Mouse (Mus musculus) left cerebral cortex, postnatal 25 days (tissue): ENCODE data around the gene Aifm1. TPM values are rescaled to one million over a fixed set of nuclear protein-coding genes. Genes with fewer than 3 reads are reported as not detected.
A peak's percentile ranks its signal among the peaks of the same experiment; 100 is the strongest.
"Not testable (repeated sequence)": the region's sequence is repeated elsewhere in the genome, so short reads cannot be mapped to it uniquely, and the experiment has no call there.

Source experiments
- DNase-seq, 2 experiments: peaks; one replicate each; pipeline ENCODE4 v3.0.0; 2022; ENCODE audit warnings: low spot score in 2 of 2, mixed read lengths in 1 of 2
- intact Hi-C: fragments of 180-260 bp; cut with DNase I; formaldehyde crosslinking; loops from one replicate; pipeline ENCODE4 v1.15.1; 2025
- total RNA-seq, 2 experiments: library from RNA; stranded (reverse); gene quantifications; 2 replicates each; pipeline ENCODE4 v1.2.3; 2021

The Aifm1 gene
- total RNA-seq, 2 experiments from 2014 or later = 26.1 to 27.2 TPM

DNA sequence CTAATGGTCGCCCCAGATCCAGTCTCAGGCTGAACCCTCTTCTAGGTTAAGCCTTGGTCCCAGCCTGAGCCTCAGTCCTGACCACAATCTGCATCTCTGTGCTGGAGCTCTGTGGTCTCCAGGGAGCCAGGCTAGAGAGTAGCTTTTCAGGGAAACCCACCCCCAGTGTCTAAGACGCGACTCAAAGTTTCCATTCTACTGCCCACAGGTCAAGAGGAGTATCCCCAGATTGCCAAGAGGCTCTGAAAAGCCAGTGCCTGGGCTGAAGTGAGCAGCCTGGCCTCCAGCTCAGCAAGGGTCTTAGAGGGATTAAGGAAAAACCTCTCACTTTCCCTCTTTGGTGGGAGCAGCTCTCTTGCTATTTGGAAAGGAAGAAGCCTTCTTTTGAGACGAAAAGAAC lies 51.1 kb downstream of the Aifm1 start:
- no peak for DNase-seq
- intact Hi-C loops = loop anchor here (5.0 kb wide), 2 partner anchors 40 to 480 kb away; no protein-coding TSS in a partner anchor

- no peak for DNase-seq
- intact Hi-C loops = loop anchor here (5.0 kb wide), 2 partner anchors 39 to 479 kb away; no protein-coding TSS in a partner anchor
Observed at GRCm38 (mm10) chrX:48461006-48461405, 52.4 kb downstream of the Aifm1 start.

- intact Hi-C loops = loop anchor here (5.0 kb wide), 2 partner anchors 38 to 478 kb away; no protein-coding TSS in a partner anchor
- DNase-seq = no peak
Observed at GRCm38 (mm10) chrX:48460496-48460895, 52.9 kb downstream of the Aifm1 start.

GRCm38 (mm10) chrX:48456956-48457355 lies 56.4 kb downstream of the Aifm1 start:
- intact Hi-C loops = no loop called here
- DNase-seq = no peak

DNA sequence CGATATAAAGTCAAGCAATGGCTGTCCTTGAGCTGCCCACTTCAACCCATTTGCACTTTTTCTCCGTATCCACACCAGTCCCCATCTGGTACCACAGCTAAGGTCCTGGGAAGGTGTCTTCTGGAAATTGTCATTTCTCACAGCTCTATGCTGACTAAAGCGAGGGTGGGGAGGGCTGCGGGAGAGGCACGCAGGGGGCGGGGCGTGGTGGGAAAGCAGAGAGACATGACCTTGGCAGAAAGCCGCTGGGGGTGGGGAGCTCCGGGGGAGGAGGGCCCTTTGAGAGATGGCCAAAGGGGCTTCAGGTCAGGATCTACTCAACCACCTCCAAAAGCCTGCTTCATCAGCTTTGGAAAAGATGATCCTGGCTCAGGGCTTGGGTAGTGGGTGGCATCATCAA lies 58.3 kb downstream of the Aifm1 start:
- no peak for DNase-seq
- intact Hi-C loops = no loop called here

- intact Hi-C loops = no loop called here
- DNase-seq = no peak
Observed at GRCm38 (mm10) chrX:48454495-48454878, 58.9 kb downstream of the Aifm1 start.

GRCm38 (mm10) chrX:48453736-48454494 lies 59.4 kb downstream of the Aifm1 start:
- intact Hi-C loops = no loop called here

GRCm38 (mm10) chrX:48452931-48453673 lies 60.3 kb downstream of the Aifm1 start:
- intact Hi-C loops = no loop called here
- DNase-seq = no peak

More at GRCm38 (mm10) chrX:48453736-48454494, 59.4 kb downstream of the Aifm1 start:
- DNase-seq = peak; percentile 11 to 23

DNA sequence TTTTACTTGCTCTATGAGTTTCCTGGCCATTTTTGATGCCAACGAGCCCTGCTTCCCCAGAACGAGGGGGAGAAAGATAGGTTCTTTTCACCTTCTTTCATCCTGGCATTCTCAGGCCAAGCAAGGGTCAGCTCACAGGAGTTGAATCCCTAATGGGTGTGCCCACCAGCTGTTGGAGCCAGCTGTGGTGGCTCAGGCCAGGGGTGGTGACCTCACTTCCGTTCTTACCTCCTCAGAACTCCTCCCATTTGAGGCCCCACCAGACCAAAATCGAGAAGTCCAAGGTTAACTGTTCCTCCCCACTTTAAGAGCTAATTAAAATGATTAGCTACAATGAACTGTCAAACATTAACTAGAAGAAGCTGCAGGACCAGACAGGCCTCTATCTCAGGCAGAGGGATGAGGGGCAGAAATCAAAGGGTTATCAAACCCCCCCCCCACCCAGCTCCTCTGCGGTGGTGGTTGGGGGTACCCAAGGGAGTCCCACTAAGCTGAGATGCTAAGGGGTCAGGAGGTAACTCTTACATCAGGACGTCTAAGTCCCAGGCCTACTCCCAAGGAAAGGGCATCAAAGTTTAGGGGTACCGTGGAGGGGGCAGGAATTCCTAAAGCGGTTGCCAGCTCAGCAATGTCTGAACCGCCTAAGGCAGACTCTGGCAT lies 61.0 kb downstream of the Aifm1 start:
- no peak for DNase-seq
- intact Hi-C loops = no loop called here

DNA sequence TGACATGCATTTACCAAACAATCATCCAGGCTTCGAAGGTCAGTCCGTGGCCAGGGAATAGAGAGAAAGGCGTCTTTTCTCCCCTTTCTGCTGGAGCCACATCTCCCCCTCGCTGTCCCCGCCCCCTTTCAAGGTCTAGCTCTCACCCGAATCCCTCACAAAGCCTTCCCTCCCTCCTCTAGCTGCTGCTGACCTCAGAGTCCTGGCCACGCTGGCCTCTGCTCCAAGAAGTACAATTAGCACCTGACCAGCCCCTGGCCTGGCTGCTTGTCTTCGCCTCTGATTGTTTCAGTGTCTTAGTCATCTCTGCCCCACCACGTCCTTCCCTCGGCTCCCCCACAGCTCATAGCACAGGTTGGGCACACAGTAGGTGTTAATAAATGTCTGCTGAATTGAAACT lies 63.7 kb downstream of the Aifm1 start:
- intact Hi-C loops = no loop called here

GRCm38 (mm10) chrX:48444677-48445076 lies 68.7 kb downstream of the Aifm1 start:
- no peak for DNase-seq
- intact Hi-C loops = no loop called here

More for the DNA sequence above, 63.7 kb downstream of the Aifm1 start:
- no peak for DNase-seq

DNA sequence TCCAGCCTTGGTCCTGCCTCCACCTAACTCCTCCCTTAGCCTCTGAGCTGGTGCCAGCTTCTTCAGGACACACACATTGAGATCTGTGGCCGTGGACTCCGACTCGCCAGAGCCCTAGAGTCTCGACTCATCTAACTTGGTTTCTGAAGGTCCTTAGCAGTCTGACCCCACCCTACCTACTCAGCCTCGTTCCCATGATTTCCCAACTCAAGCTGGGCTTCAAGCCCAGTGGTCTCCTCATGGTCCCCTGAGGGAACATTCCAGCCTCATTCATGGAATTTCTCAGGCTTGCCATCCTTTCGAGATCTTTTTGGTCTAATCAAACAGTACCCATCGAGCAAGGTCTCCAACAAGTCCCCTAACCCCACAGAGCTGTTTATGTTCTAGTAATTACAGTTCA lies 71.4 kb downstream of the Aifm1 start:
- intact Hi-C loops = no loop called here

DNA sequence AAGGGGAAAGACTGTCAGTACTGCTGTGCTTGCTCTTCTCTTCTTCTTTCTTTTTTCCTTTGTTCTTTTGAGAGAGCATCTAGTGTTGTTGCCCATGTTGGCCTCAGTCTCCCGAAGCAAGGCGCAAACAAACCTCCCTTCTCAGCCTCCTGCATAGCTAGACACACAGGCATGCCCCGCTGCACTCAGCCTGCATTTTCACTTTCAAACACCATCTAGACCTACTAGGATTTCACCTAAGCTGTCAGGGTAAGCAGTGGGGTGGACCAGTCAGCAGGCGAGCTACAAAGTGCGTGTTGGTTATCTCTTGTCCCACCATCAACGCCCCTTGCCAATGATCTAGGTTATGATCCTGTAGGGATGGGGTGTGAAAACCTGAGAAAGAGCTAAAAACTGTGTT lies 71.8 kb downstream of the Aifm1 start:
- no peak for DNase-seq
- intact Hi-C loops = no loop called here

More for the DNA sequence above, 71.4 kb downstream of the Aifm1 start:
- DNase-seq = no peak

GRCm38 (mm10) chrX:48439036-48439435 lies 74.3 kb downstream of the Aifm1 start:
- intact Hi-C loops = no loop called here
- DNase-seq = no peak

DNA sequence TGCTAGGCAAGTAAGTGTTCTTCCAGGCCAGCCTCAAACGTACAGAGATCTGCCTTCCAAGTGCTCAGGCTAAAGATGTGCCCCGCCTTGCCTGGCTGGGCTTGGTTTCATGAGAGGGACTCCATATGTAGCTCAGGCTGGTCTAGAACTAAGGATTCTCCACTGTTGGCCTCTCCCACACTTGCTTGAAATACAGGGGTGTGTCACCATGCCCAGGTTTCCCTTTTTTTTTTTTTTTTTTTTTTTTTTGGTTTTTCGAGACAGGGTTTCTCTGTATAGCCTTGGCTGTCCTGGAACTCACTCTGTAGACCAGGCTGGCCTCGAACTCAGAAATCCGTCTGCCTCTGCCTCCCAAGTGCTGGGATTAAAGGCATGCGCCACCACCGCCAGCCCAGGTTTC lies 77.3 kb downstream of the Aifm1 start:
- intact Hi-C loops, DNase-seq: not testable (repeated sequence)

- intact Hi-C loops = no loop called here
- DNase-seq = no peak
Observed at GRCm38 (mm10) chrX:48435477-48435900, 77.9 kb downstream of the Aifm1 start.

GRCm38 (mm10) chrX:48434251-48434650 lies 79.1 kb downstream of the Aifm1 start:
- intact Hi-C loops = no loop called here
- DNase-seq = no peak

- intact Hi-C loops = no loop called here
- no peak for DNase-seq
Observed at GRCm38 (mm10) chrX:48433527-48433899, 79.8 kb downstream of the Aifm1 start.

GRCm38 (mm10) chrX:48432599-48433526 lies 80.5 kb downstream of the Aifm1 start:
- no peak for DNase-seq
- intact Hi-C loops = no loop called here
